Mouse (Mus musculus) CH12.LX (cell line): ENCODE data around the gene Mpig6b. TPM values are rescaled to one million over a fixed set of nuclear protein-coding genes. Genes with fewer than 3 reads are reported as not detected.

Source experiments
- DNase-seq: peaks from one replicate; pipeline ENCODE4 v3.0.0-alpha.2; 2013; ENCODE audit errors: extremely low read depth
- H3K27ac ChIP-seq: 2 replicates; pipeline ENCODE4 v1.5.1; 2012; ENCODE audit warnings: low read depth, mild to moderate bottlenecking, control low read depth, moderate library complexity; ENCODE audit not compliant: insufficient read depth
- H3K27me3 ChIP-seq: replicated peaks from 2 replicates; pipeline ENCODE3; 2012; ENCODE audit warnings: inconsistent platforms
- H3K36me3 ChIP-seq, 2 experiments: replicated peaks in 1 of 2; 2 replicates each; pipeline versions ENCODE3 to v1.6.1; 2012; ENCODE audit warnings: inconsistent platforms in 1 of 2, low read length in 1 of 2, mild to moderate bottlenecking in 1 of 2, mixed read lengths in 1 of 2, moderate library complexity in 1 of 2; ENCODE audit not compliant: control insufficient read depth in 1 of 2, insufficient read depth in 1 of 2
- H3K4me1 ChIP-seq, 2 experiments: 2 replicates each; pipeline ENCODE4 v1.6.1; 2012; ENCODE audit warnings: inconsistent platforms in 1 of 2, moderate library complexity in 1 of 2; ENCODE audit not compliant: insufficient read depth in 2 of 2, control insufficient read depth in 1 of 2
- H3K4me2 ChIP-seq: 2 replicates; pipeline ENCODE4 v1.6.1; 2012; ENCODE audit warnings: low read depth, mild to moderate bottlenecking, control low read depth; ENCODE audit not compliant: poor library complexity, insufficient read depth, severe bottlenecking
- H3K4me3 ChIP-seq, 3 experiments: fragments of 150-350 bp in 1 of 3; sonication (generic) in 1 of 3; replicated peaks in 1 of 3; 2 replicates each; pipeline versions ENCODE3 to v1.5.1; 2011 to 2012; ENCODE audit warnings: low read depth in 2 of 3, low read length in 2 of 3, mild to moderate bottlenecking in 2 of 3, moderate library complexity in 2 of 3, control low read depth in 1 of 3, improper control_type of control experiment in 1 of 3, inconsistent platforms in 1 of 3, mixed read lengths in 1 of 3; ENCODE audit not compliant: poor library complexity in 1 of 3
- H3K79me2 ChIP-seq: replicated peaks from 2 replicates; pipeline ENCODE4 v1.6.1; 2012; ENCODE audit warnings: mild to moderate bottlenecking, moderate library complexity; ENCODE audit not compliant: control insufficient read depth, poor library complexity, insufficient read depth, severe bottlenecking; ENCODE audit errors: extremely low read depth
- H3K9ac ChIP-seq: 2 replicates; pipeline ENCODE4 v1.6.1; 2012; ENCODE audit warnings: low read depth, mild to moderate bottlenecking, control low read depth, moderate library complexity; ENCODE audit not compliant: insufficient read depth
- H3K9me3 ChIP-seq: replicated peaks from 2 replicates; pipeline ENCODE3; 2012; ENCODE audit warnings: low read length, inconsistent platforms, mixed read lengths
- BHLHE40 ChIP-seq: IDR thresholded peaks from 2 replicates; pipeline ENCODE4 v1.6.1; 2011; ENCODE audit warnings: mild to moderate bottlenecking, low read depth, low read length, improper control_type of control experiment
- CHD1 ChIP-seq: IDR thresholded peaks from 2 replicates; pipeline ENCODE4 v1.6.1; 2012; ENCODE audit warnings: low read depth, low read length, improper control_type of control experiment, inconsistent platforms
- CHD2 ChIP-seq: IDR thresholded peaks from 2 replicates; pipeline ENCODE4 v1.6.1; 2011; ENCODE audit warnings: low read length, improper control_type of control experiment
- CTCF ChIP-seq, 2 experiments: IDR thresholded peaks in 1 of 2; conservative IDR thresholded peaks in 1 of 2; 2 replicates each; pipeline ENCODE4 v1.5.1; 2011 to 2012; ENCODE audit warnings: low read depth in 2 of 2, low read length in 2 of 2, improper control_type of control experiment in 1 of 2, inconsistent platforms in 1 of 2, mild to moderate bottlenecking in 1 of 2, moderate library complexity in 1 of 2
- E2F4 ChIP-seq: IDR thresholded peaks from 2 replicates; pipeline ENCODE4 v1.6.1; 2011; ENCODE audit warnings: low read depth, low read length, improper control_type of control experiment; ENCODE audit not compliant: insufficient replicate concordance
- ETS1 ChIP-seq: conservative IDR thresholded peaks from 2 replicates; pipeline ENCODE4 v1.6.1; 2012; ENCODE audit warnings: low read depth, mild to moderate bottlenecking, inconsistent platforms, low read length, improper control_type of control experiment, moderate library complexity
- JUN ChIP-seq: IDR thresholded peaks from 2 replicates; pipeline ENCODE4 v1.6.1; 2011; ENCODE audit warnings: low read depth, mild to moderate bottlenecking, low read length, improper control_type of control experiment, moderate library complexity; ENCODE audit not compliant: insufficient read depth
- KAT2A ChIP-seq: IDR thresholded peaks from 2 replicates; pipeline ENCODE4 v1.6.1; 2012; ENCODE audit warnings: low read length, improper control_type of control experiment, inconsistent platforms; ENCODE audit not compliant: insufficient replicate concordance
- MAFK ChIP-seq: IDR thresholded peaks from 2 replicates; pipeline ENCODE4 v1.6.1; 2011; ENCODE audit warnings: low read length, improper control_type of control experiment; ENCODE audit not compliant: insufficient replicate concordance
- MAX ChIP-seq: IDR thresholded peaks from 2 replicates; pipeline ENCODE4 v1.6.1; 2011; ENCODE audit warnings: low read length, improper control_type of control experiment
- MAZ ChIP-seq: IDR thresholded peaks from 2 replicates; pipeline ENCODE4 v1.6.1; 2012; ENCODE audit warnings: low read depth, mild to moderate bottlenecking, inconsistent platforms, low read length, improper control_type of control experiment, moderate library complexity
- MXI1 ChIP-seq: IDR thresholded peaks from 2 replicates; pipeline ENCODE4 v1.6.1; 2011; ENCODE audit warnings: mild to moderate bottlenecking, low read depth, low read length, improper control_type of control experiment
- MYC ChIP-seq: IDR thresholded peaks from 2 replicates; pipeline ENCODE4 v1.6.1; 2011; ENCODE audit warnings: low read depth, mild to moderate bottlenecking, improper control_type of control experiment, low read length
- NELFE ChIP-seq: IDR thresholded peaks from 2 replicates; pipeline ENCODE4 v1.6.1; 2011; ENCODE audit warnings: low read depth, low read length, improper control_type of control experiment
- PAX5 ChIP-seq: IDR thresholded peaks from 2 replicates; pipeline ENCODE4 v1.6.1; 2012; ENCODE audit warnings: low read length, inconsistent platforms, mixed read lengths
- POLR2A ChIP-seq: IDR thresholded peaks from 2 replicates; pipeline ENCODE4 v1.6.1; 2011; ENCODE audit warnings: low read depth, mild to moderate bottlenecking, improper control_type of control experiment, low read length
- POLR2AphosphoS2 ChIP-seq: IDR thresholded peaks from 2 replicates; pipeline ENCODE4 v1.6.1; 2011; ENCODE audit warnings: low read depth, low read length, improper control_type of control experiment
- RAD21 ChIP-seq: IDR thresholded peaks from 2 replicates; pipeline ENCODE4 v1.6.1; 2011; ENCODE audit warnings: low read depth, mild to moderate bottlenecking, low read length, improper control_type of control experiment, moderate library complexity
- SIN3A ChIP-seq: IDR thresholded peaks from 2 replicates; pipeline ENCODE4 v1.6.1; 2012; ENCODE audit warnings: low read length, improper control_type of control experiment, inconsistent platforms
- SMC3 ChIP-seq: IDR thresholded peaks from 2 replicates; pipeline ENCODE4 v1.6.1; 2011; ENCODE audit warnings: low read depth, low read length, improper control_type of control experiment
- TCF12 ChIP-seq: IDR thresholded peaks from 2 replicates; pipeline ENCODE4 v1.6.1; 2014; ENCODE audit warnings: low read depth, mild to moderate bottlenecking, inconsistent platforms, low read length, improper control_type of control experiment
- UBTF ChIP-seq: IDR thresholded peaks from 2 replicates; pipeline ENCODE4 v1.6.1; 2012; ENCODE audit warnings: low read depth, mild to moderate bottlenecking, inconsistent platforms, low read length, improper control_type of control experiment, moderate library complexity
- ZC3H11A ChIP-seq: IDR thresholded peaks from 2 replicates; pipeline ENCODE4 v1.6.1; 2012; ENCODE audit warnings: low read depth, mild to moderate bottlenecking, inconsistent platforms, low read length, improper control_type of control experiment
- ZKSCAN1 ChIP-seq: IDR thresholded peaks from 2 replicates; pipeline ENCODE4 v1.6.1; 2012; ENCODE audit warnings: low read depth, inconsistent platforms, low read length, improper control_type of control experiment, borderline replicate concordance
- ZMIZ1 ChIP-seq: IDR thresholded peaks from 2 replicates; pipeline ENCODE4 v1.6.1; 2012; ENCODE audit warnings: low read depth, mild to moderate bottlenecking, inconsistent platforms, low read length, improper control_type of control experiment
- ZNF384 ChIP-seq: IDR thresholded peaks from 2 replicates; pipeline ENCODE4 v1.6.1; 2012; ENCODE audit warnings: low read depth, low read length, improper control_type of control experiment, inconsistent platforms
- dilution Hi-C: fragments of 300-500 bp; cut with MboI; formaldehyde crosslinking; loops from 2 replicates; pipeline ENCODE4 v1.14.3; 2020; ENCODE audit warnings: low sequenced_read_pairs; ENCODE audit not compliant: extremely low pct_unique_long_range_greater_than_20kb, extremely low pct_ligation_motif_present
- in situ Hi-C: fragments of 300-500 bp; cut with MboI; formaldehyde crosslinking; loops from 3 replicates; pipeline ENCODE4 v1.14.3; 2019; ENCODE audit warnings: low sequenced_read_pairs, low pct_ligation_motif_present, low pct_unique_long_range_greater_than_20kb, mixed read lengths
- polyA plus RNA-seq: library from polyadenylated mRNA; unstranded; fragments of >175 nt; gene quantifications from 2 replicates; pipeline ENCODE4 v1.2.1, GENCODE M21; 2012; ENCODE audit warnings: low read depth; ENCODE audit not compliant: insufficient read length
- total RNA-seq, 2 experiments: library from RNA; depleted of rRNA; stranded (reverse); fragments of 300-350 nt in 1 of 2; fragments of >200 nt in 1 of 2; gene quantifications; 2 replicates each; pipeline ENCODE4 v1.2.3; 2012 to 2014

Gene Mpig6b
- total and polyA plus RNA-seq, 3 experiments = 0.10 TPM; not detected in 2

- H3K4me2 ChIP-seq = no peak overlapping the region
- no peaks in the 10 kb centered on the region for H3K79me2 ChIP-seq
- no peak overlapping the region for H3K27ac ChIP-seq
- DNase-seq = no peak
- no peak for TF ChIP-seq ZNF384
- no peak for TF ChIP-seq CTCF (conservative IDR thresholded peaks at IDR 0.05 in 1 of 2, IDR thresholded peaks at IDR 0.05 in 1 of 2; ENCODE audit: low read depth in 2 of 2, low read length in 2 of 2)
- no peak for TF ChIP-seq KAT2A
- no peak for TF ChIP-seq PAX5
- no peak for TF ChIP-seq ZMIZ1
- no peak for TF ChIP-seq CHD2
- TF ChIP-seq JUN = no peak
- TF ChIP-seq RAD21 = no peak
- no peak for TF ChIP-seq NELFE
- no peak for TF ChIP-seq MAX
- no peak for TF ChIP-seq BHLHE40
- TF ChIP-seq SIN3A = no peak
- TF ChIP-seq ZKSCAN1 = no peak
- no peak for TF ChIP-seq ETS1
- TF ChIP-seq MAZ = no peak
- TF ChIP-seq POLR2AphosphoS2 = no peak
- H3K4me3 ChIP-seq = no peak overlapping the region
- dilution Hi-C loops = no loop called here
- no peaks in the 10 kb centered on the region for H3K27me3 ChIP-seq
- H3K36me3 ChIP-seq = no peaks in the 10 kb centered on the region
- H3K9ac ChIP-seq = no peak overlapping the region
- H3K9me3 ChIP-seq = no peaks in the 10 kb centered on the region
- in situ Hi-C loops = no loop called here
- H3K4me1 ChIP-seq = 0 out of 4 replicates have a peak, but pooled peaks cover 2 to 4% of the 10 kb centered on the region in 2 experiments
Measured at GRCm38 (mm10) chr17:35071454-35071853, 5.5 kb upstream of the Mpig6b start.

GRCm38 (mm10) chr17:35070556-35071229 lies 4.7 kb upstream of the Mpig6b start:
- no peak overlapping the region for H3K27ac ChIP-seq
- no peaks in the 10 kb centered on the region for H3K27me3 ChIP-seq
- TF ChIP-seq ZMIZ1 (no peak), NELFE (no peak), MAZ (no peak), MYC (no peak), ZC3H11A (no peak), SIN3A (no peak), TCF12 (no peak), UBTF (no peak), SMC3 (no peak), PAX5 (no peak), ZKSCAN1 (no peak), KAT2A (no peak), CTCF (conservative IDR thresholded peaks at IDR 0.05 in 1 of 2, IDR thresholded peaks at IDR 0.05 in 1 of 2; ENCODE audit: low read depth in 2 of 2, low read length in 2 of 2) (no peak), MAX (no peak), E2F4 (no peak), MAFK (no peak), CHD1 (no peak), ZNF384 (no peak), MXI1 (no peak), POLR2A (no peak)
- no peaks in the 10 kb centered on the region for H3K36me3 ChIP-seq
- no peak overlapping the region for H3K9ac ChIP-seq
- no peak for DNase-seq
- H3K9me3 ChIP-seq = no peaks in the 10 kb centered on the region
- in situ Hi-C loops (no loop called here), dilution Hi-C loops (no loop called here)
- no peak overlapping the region for H3K4me2 ChIP-seq
- H3K79me2 ChIP-seq = no peaks in the 10 kb centered on the region
- H3K4me3 ChIP-seq = no peak overlapping the region
- H3K4me1 ChIP-seq = 0 out of 4 replicates have a peak, but pooled peaks cover 2 to 4% of the 10 kb centered on the region in 2 experiments
